Mouse (Mus musculus) olfactory bulb, adult 2 months (tissue): Measurements from ENCODE around the gene Prg2.

Source experiments
- CTCF ChIP-seq: fragments of 200-500 bp; IDR thresholded peaks from 2 replicates; pipeline ENCODE4 v1.5.1; 2012; ENCODE audit warnings: low read depth, mild to moderate bottlenecking, low read length, moderate library complexity; ENCODE audit not compliant: insufficient read depth
- POLR2A ChIP-seq: fragments of 200-500 bp; IDR thresholded peaks from 2 replicates; pipeline ENCODE4 v1.6.1; 2012; ENCODE audit warnings: mild to moderate bottlenecking, low read depth, low read length, moderate library complexity; ENCODE audit not compliant: insufficient read depth

GRCm38 (mm10) chr2:85013826-85014587 lies 33.7 kb downstream of the Prg2 start:
- no peak for TF ChIP-seq CTCF
- TF ChIP-seq POLR2A: no peak
